Mouse (Mus musculus) mesoderm, embryonic 11.5 days (tissue): ENCODE measurements around the gene Shtn1.

ENCODE experiments used
- DNase-seq: peaks from one replicate; pipeline ENCODE4 v3.0.0-alpha.2; 2012; ENCODE audit warnings: low read depth, low spot score

Gene Shtn1

GRCm38 (mm10) chr19:58970826-58971225, 105.1 kb downstream of the Shtn1 start:
- DNase-seq: peak; percentile 59

GRCm38 (mm10) chr19:58968731-58969506, 107.0 kb downstream of the Shtn1 start:
- DNase-seq: peak; percentile 60

GRCm38 (mm10) chr19:58963011-58963410, 112.9 kb downstream of the Shtn1 start:
- DNase-seq: no peak

- no peak for DNase-seq
Observed at GRCm38 (mm10) chr19:58954779-58955178, 121.1 kb downstream of the Shtn1 start.

- DNase-seq: no peak
Observed at GRCm38 (mm10) chr19:58952236-58952635, 123.7 kb downstream of the Shtn1 start.

GRCm38 (mm10) chr19:58951521-58951920, 124.4 kb downstream of the Shtn1 start:
- no peak for DNase-seq

GRCm38 (mm10) chr19:58945959-58946358, 129.9 kb downstream of the Shtn1 start:
- no peak for DNase-seq

- peak; percentile 97 for DNase-seq
Observed at GRCm38 (mm10) chr19:58942841-58943828, 132.8 kb downstream of the Shtn1 start, which contains the start of the genes Eno4 and Hspa12a. Gene Eno4 (plus strand): TSS chr19:58943425. Gene Hspa12a (minus strand): TSS chr19:58943654.

- no peak for DNase-seq
Observed at GRCm38 (mm10) chr19:58933062-58933461, 142.8 kb downstream of the Shtn1 start.

- DNase-seq: no peak
Observed at GRCm38 (mm10) chr19:58931081-58931800, 144.7 kb downstream of the Shtn1 start.
